Mouse (Mus musculus) kidney, embryonic 15.5 days (tissue): ENCODE measurements around the gene Mnat1. TPM values are rescaled to one million over a fixed set of nuclear protein-coding genes. Genes with fewer than 3 reads are reported as not detected.
A peak's percentile ranks its signal among the peaks of the same experiment; 100 is the strongest.
"Not testable (repeated sequence)": the region's sequence is repeated elsewhere in the genome, so short reads cannot be mapped to it uniquely, and the experiment has no call there.

Experiments used
- ATAC-seq: fragments of 200-750 bp; cut with Nextera tagmentation; replicated peaks from 2 replicates; pipeline ENCODE4 v1.8.0; 2017; ENCODE audit warnings: moderate TSS enrichment; ENCODE audit not compliant: low FRiP score
- H3K27ac ChIP-seq: fragments of 300-500 bp; sonication (generic); 2 replicates; pipeline ENCODE4 v1.5.1; 2015; ENCODE audit warnings: mild to moderate bottlenecking, inconsistent platforms
- H3K27me3 ChIP-seq: fragments of 300-500 bp; sonication (generic); 2 replicates; pipeline ENCODE4 v1.6.1; 2015; ENCODE audit warnings: inconsistent platforms
- H3K36me3 ChIP-seq: fragments of 300-500 bp; sonication (generic); 2 replicates; pipeline ENCODE4 v1.6.1; 2015; ENCODE audit warnings: inconsistent platforms
- H3K4me1 ChIP-seq: fragments of 300-500 bp; sonication (generic); 2 replicates; pipeline ENCODE4 v1.6.1; 2015; ENCODE audit warnings: inconsistent platforms
- H3K4me2 ChIP-seq: fragments of 300-500 bp; sonication (generic); 2 replicates; pipeline ENCODE4 v1.6.1; 2015; ENCODE audit warnings: moderate library complexity, mild to moderate bottlenecking, inconsistent platforms
- H3K4me3 ChIP-seq: fragments of 300-500 bp; sonication (generic); replicated peaks from 2 replicates; pipeline ENCODE4 v1.5.1; 2015; ENCODE audit warnings: mild to moderate bottlenecking, inconsistent platforms
- H3K9ac ChIP-seq: fragments of 300-500 bp; sonication (generic); 2 replicates; pipeline ENCODE4 v1.6.1; 2015; ENCODE audit warnings: mild to moderate bottlenecking, inconsistent platforms
- H3K9me3 ChIP-seq: fragments of 300-500 bp; sonication (generic); replicated peaks from 2 replicates; pipeline ENCODE4 v1.6.1; 2016; ENCODE audit warnings: inconsistent platforms
- WGBS: fragments of 180-500 bp; shearing (Covaris S2); methylation state at CpG from one replicate; pipeline ENCODE4 v1.1.7; 2015; ENCODE audit warnings: mixed read lengths; 5-methylcytosine and 5-hydroxymethylcytosine counted together
- polyA plus RNA-seq: library from polyadenylated mRNA; unstranded; fragments of >200 nt; fragmentation: Nextera tagmentation; extraction: Ambion mirVana; gene quantifications from 2 replicates; pipeline ENCODE4 v1.2.1, GENCODE M21; 2015

Gene Mnat1
- polyA plus RNA-seq, 1 experiment from 2014 or later = 33.4 TPM

DNA sequence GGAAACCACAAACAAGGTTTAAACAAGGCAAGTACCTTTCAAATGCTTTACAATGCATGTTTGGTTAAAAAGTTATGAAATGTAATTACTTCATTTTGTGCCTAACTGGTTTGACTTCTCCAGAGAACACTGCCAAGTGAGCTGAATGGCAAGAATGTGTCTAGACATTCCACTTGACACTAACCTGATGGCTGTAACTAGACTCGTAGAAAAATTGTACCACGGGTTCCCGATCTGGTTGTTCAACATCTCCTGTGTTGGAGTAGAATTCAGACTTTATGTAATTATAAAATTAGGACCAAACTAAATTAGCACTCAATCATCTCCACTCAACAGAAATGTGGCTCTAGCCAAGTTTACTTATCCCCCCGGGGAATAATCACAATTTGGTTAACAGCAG lies 24.9 kb upstream of the Mnat1 start:
- peaks cover 28% of the 10 kb centered on the region for H3K36me3 ChIP-seq
- H3K9ac ChIP-seq = no peak overlapping the region
- no peaks in the 10 kb centered on the region for H3K27me3 ChIP-seq
- no peak overlapping the region for H3K4me2 ChIP-seq
- WGBS = 83% methylated on average over 4 of the region's 4 CpGs
- no peak overlapping the region for H3K27ac ChIP-seq
- ATAC-seq = no peak
- H3K9me3 ChIP-seq = no peaks in the 10 kb centered on the region
- H3K4me3 ChIP-seq = no peak overlapping the region
- no peaks in the 10 kb centered on the region for H3K4me1 ChIP-seq

DNA sequence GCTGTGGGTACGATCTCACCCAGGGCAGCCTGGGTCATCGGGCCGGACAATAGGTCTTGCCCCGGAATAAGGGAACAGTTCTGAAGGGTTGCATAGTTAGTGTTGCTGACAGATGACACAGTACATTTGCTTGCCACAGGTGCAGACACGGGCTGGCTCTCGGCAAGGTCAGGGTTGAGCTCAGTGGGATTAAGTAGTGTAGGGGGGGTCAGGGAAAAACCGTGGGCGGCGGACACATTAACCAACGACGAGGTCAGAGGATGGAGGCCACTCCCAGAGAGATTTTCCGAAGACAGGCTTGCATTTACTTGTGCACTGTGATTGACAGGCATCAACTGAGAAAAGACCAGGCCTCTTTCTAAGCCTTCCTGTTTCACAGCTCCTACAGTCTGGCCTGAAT lies 19.8 kb upstream of the Mnat1 start:
- Histone ChIP-seq H3K9ac (no peak overlapping the region), H3K27me3 (no peaks in the 10 kb centered on the region), H3K27ac (no peak overlapping the region), H3K4me3 (no peak overlapping the region), H3K4me1 (no peaks in the 10 kb centered on the region), H3K36me3 (peaks cover 46% of the 10 kb centered on the region), H3K9me3 (no peaks in the 10 kb centered on the region), H3K4me2 (no peak overlapping the region)
- ATAC-seq = no peak
- 78% methylated on average over 12 of the region's 12 CpGs for WGBS

DNA sequence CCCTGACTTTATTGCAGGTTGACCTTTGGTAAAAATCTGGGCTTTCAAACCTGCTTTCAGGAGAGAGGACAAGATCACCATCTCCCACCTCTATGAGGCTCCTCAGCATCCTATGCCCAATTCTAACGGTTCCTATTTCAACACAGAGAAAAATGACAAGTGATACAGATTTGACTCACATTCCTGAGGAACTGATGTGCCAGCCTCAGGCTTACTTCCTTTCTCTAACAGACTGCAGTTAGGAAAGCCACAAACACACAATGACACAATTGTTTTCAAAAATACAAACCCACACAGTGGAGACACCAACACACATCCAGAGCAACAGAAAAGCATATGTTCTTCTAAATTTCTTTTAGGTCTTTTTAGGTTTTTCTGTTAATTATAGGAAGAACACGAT lies 15.7 kb upstream of the Mnat1 start:
- Histone ChIP-seq H3K4me2 (no peak overlapping the region), H3K27me3 (no peaks in the 10 kb centered on the region), H3K4me3 (no peak overlapping the region), H3K9ac (no peak overlapping the region), H3K4me1 (peaks cover 22% of the 10 kb centered on the region), H3K36me3 (peaks cover 31% of the 10 kb centered on the region), H3K9me3 (no peaks in the 10 kb centered on the region), H3K27ac (no peak overlapping the region)
- 76% methylated on average over 2 of the region's 2 CpGs for WGBS
- ATAC-seq = no peak

DNA sequence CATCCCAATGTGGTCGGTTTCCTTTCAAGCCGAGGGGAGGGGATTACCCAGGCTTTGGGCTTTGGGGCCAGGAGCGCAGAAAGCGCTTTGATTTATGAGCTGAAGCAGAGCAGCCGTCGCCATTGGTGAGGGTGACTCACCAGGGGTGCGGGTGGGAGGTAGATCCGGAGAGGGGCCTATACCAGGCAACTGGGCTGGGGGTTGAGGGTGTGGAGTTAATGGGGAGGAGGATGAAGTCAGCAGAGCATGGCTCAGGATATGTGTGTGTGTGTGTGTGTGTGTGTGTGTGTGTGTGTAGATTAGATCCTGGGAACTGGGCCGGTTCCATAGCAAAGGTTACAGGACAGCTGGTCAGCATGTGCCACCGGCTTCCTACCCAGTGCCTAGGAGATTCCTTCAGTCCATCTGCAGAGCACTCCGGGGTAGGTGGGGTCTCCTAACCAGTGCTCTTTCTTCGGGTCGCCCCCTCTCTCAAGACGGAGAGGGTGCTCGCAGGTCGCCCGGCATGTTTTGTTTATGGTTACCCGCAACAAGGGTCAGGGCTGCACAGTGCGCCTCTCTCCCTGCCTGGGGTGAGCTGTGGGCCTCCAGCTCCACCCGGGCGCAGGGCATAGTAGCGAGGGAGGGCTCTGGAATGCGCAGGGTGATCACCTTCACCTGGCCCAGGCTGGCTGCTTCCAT lies 12.9 kb upstream of the Mnat1 start:
- H3K27ac ChIP-seq = peak overlapping the region; percentile 92
- H3K4me1 ChIP-seq = peaks cover 26% of the 10 kb centered on the region
- peak overlapping the region; percentile 72 for H3K9ac ChIP-seq
- no peaks in the 10 kb centered on the region for H3K9me3 ChIP-seq
- ATAC-seq = peak; percentile 86
- under 1% methylated on average over 22 of the region's 23 CpGs for WGBS
- H3K36me3 ChIP-seq = peaks cover 11% of the 10 kb centered on the region
- no peaks in the 10 kb centered on the region for H3K27me3 ChIP-seq
- H3K4me2 ChIP-seq = peak overlapping the region; percentile 96
- H3K4me3 ChIP-seq = peak overlapping the region; percentile 73

DNA sequence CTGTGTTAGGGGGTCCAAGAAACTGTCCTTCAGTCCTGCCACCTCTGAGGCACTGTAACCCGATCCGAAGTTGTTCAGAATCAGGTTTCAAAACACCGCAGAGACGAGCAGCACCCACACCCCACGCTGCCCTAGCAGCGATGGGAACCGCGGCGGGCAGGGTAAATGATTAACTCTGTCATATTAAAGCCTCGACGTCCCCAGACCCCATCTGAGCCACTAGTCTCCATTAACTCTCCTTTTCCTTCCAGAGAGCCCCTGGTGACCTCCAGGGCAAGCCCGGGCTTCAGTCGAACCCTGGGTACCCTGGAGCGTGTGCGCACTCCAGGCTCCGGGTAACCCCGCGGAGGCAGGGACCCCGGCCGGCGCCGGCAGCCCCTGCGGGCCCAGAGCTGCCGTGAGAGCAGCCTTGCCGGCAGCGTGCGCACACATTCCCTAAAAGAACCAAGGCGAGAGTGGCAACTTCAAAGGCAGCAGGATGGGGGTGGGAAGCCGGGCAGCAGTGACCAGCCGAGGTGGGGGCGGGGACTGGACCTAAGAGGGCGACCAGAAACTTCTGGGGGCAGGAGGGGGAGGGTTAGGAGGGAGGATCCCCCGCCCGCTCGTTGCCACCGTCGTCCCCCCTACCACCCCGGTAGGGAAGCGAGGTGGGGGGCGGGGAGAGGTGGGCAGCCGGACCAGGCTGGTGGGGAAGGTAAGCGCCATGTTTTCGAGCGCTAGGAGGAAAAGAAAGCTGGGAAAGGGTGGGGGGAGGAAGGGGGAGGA lies 11.8 kb upstream of the Mnat1 start:
- no peaks in the 10 kb centered on the region for H3K27me3 ChIP-seq
- peak; percentile 5 for ATAC-seq
- H3K4me3 ChIP-seq = peak overlapping the region; percentile 73
- H3K4me1 ChIP-seq = peaks cover 26% of the 10 kb centered on the region
- H3K9ac ChIP-seq = peak overlapping the region; percentile 72
- peaks cover 11% of the 10 kb centered on the region for H3K36me3 ChIP-seq
- 1% methylated on average over 44 of the region's 44 CpGs for WGBS
- H3K9me3 ChIP-seq = no peaks in the 10 kb centered on the region
- peak overlapping the region; percentile 96 for H3K4me2 ChIP-seq
- peak overlapping the region; percentile 92 for H3K27ac ChIP-seq

DNA sequence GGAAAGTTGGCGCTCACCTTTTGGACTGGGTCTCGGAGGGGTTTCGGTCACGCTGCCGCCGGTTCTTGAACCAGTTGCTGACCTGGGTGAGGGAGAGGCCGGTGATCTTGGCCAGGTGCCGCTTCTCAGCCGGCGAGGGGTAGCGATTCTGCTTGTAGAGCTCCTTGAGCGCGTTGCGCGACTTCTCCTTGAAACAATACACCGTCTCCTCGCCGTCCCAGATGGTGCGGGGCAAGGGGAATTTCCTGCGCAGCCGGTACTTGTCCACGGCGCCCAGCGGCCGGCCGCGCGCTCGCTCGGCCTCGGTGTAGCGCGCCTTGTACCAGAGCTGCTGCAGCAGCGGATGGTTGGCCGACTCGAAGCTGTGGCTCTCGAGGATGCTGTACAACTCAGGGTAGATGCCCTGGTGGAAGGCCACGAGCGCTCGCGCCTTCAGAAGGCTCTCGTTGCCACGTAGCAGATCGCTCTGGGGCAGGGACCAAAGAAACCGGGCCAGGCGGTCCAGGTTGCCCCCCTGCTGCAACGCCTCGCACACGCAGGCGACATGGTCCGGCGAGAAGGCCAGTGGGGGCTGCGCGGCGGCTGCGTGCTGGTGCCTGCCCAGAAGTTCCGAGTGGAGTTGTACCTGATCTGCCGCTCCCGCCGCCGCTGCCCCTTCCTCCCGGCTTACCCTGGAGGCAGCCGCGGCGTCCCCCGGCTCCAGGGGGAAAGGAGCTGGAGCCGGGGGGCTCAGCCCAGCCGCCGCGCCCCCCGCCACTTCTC lies 11.0 kb upstream of the Mnat1 start:
- WGBS = under 1% methylated on average over 66 of the region's 71 CpGs
- peak; percentile 6 for ATAC-seq
- H3K27ac ChIP-seq = peak overlapping the region; percentile 92
- H3K9me3 ChIP-seq = no peaks in the 10 kb centered on the region
- peak overlapping the region; percentile 96 for H3K4me2 ChIP-seq
- peaks cover 26% of the 10 kb centered on the region for H3K4me1 ChIP-seq
- H3K9ac ChIP-seq = peak overlapping the region; percentile 72
- H3K4me3 ChIP-seq = peak overlapping the region; percentile 73
- H3K27me3 ChIP-seq = no peaks in the 10 kb centered on the region
- H3K36me3 ChIP-seq = peaks cover 11% of the 10 kb centered on the region

DNA sequence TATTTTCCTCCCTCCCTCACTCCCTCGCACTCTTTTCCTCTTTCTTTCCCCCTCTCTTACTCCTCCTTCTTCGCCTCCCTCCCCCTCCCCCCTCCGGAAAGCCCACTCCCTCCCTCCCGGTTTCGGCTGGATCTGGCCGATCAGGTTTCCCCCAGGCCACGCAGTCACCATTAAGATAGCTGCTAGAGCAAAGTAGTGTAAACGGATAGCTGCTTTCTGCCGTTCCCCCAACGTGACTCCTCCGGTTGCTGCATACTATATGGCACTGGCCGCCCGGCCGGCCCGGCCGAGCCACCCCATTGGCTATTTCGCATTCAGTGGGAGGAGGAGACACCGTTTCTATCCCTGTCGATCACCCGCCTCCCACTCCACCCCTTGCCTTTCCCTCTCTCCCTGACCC lies 10.3 kb upstream of the Mnat1 start, which contains the start of gene Six4:
Gene Six4, minus strand, starts transcription at position 261 of the 400 bp plus-strand sequence.
- Histone ChIP-seq H3K27ac (peak within 1 kb of the TSS; percentile 92), H3K4me3 (peak within 1 kb of the TSS; percentile 73), H3K36me3 (peaks cover 11% of the 10 kb centered on the region), H3K4me1 (peaks cover 26% of the 10 kb centered on the region), H3K9me3 (no peaks in the 10 kb centered on the region), H3K9ac (peak within 1 kb of the TSS; percentile 72), H3K4me2 (peak within 1 kb of the TSS; percentile 96), H3K27me3 (no peaks in the 10 kb centered on the region)
- peak; percentile 87 for ATAC-seq
- WGBS = 2% methylated on average over 19 of the region's 20 CpGs

DNA sequence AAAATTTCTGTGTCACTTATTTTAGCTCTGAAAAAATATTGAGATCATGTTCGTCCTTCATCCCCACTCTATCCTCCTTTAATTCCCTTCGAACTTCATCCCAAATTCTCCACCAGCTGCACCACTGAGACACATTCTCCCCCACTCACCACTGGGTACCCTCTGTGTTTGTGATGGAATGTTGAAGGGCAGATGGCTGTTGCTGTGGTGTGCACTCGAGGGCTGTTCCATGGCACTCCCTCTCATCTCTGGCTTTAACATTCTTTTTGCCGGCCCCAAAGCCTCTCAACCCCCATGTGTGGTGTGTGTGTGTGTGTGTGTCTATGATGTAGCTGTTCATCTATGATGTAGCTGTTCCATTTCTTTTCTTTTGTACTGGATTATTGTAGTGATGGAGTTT lies 1.7 kb downstream of the Mnat1 start:
- no peak overlapping the region for H3K4me3 ChIP-seq
- no peaks in the 10 kb centered on the region for H3K36me3 ChIP-seq
- 70% methylated on average over 4 of the region's 4 CpGs for WGBS
- H3K4me1 ChIP-seq = peaks cover 9% of the 10 kb centered on the region
- no peak for ATAC-seq
- H3K27me3 ChIP-seq = no peaks in the 10 kb centered on the region
- no peak overlapping the region for H3K4me2 ChIP-seq
- H3K27ac ChIP-seq = no peak overlapping the region
- no peak overlapping the region for H3K9ac ChIP-seq
- no peaks in the 10 kb centered on the region for H3K9me3 ChIP-seq

DNA sequence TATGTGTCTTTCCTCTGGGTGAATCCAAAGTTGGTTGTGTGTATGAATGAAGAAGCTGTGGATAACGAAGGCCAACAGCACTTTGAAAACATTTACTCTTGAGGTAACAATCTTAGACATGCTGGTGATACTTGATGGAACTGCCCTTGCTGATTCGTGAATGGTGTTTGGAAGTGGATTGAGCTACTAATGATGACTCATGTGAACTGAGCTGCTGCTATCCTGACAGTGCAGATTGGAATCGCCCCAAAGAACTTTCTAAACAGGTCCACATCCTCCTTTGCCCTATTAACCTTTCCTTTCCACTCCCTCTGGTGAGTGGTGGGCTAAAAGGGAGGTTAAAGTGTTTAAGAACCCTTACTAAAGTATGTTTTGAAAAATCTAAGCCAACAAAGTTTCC lies 17.2 kb downstream of the Mnat1 start:
- no peak overlapping the region for H3K27ac ChIP-seq
- no peak for ATAC-seq
- WGBS = 78% methylated on average over 3 of the region's 3 CpGs

DNA sequence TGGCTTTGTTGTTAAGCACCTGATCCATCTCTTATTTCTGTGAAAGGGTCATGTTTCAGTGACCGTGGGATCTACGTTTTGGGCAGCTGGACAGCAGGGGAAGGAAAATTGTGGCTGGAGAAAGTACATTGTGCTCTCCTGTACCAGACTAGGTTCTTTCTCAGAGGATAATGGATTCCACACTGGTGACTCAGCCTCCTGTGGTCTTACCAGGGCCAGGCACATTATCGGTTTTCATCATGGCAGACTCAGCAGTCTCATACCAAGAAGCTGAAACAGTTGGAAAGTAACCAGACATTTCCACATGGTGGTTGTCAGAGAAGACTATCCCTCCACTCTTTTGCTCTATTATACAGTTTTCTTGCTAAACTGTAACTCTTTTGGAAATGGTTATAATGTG lies 23.7 kb downstream of the Mnat1 start:
- H3K9me3 ChIP-seq = no peaks in the 10 kb centered on the region
- H3K9ac ChIP-seq = no peak overlapping the region
- 0 out of 2 replicates have a peak, but pooled peaks cover 3% of the 10 kb centered on the region for H3K4me1 ChIP-seq
- no peaks in the 10 kb centered on the region for H3K27me3 ChIP-seq
- 0 out of 2 replicates have a peak, but pooled peaks have one; percentile 6 for ATAC-seq
- WGBS = 39% methylated on average over 3 of the region's 3 CpGs
- no peak overlapping the region for H3K4me2 ChIP-seq
- H3K27ac ChIP-seq = no peak overlapping the region
- H3K4me3 ChIP-seq = no peak overlapping the region
- 0 out of 2 replicates have a peak, but pooled peaks cover 5% of the 10 kb centered on the region for H3K36me3 ChIP-seq

More for the DNA sequence above, 17.2 kb downstream of the Mnat1 start:
- Histone ChIP-seq H3K4me3 (no peak overlapping the region), H3K27me3 (no peaks in the 10 kb centered on the region), H3K4me2 (no peak overlapping the region), H3K4me1 (no peaks in the 10 kb centered on the region), H3K36me3 (0 out of 2 replicates have a peak, but pooled peaks cover 5% of the 10 kb centered on the region), H3K9ac (no peak overlapping the region), H3K9me3 (no peaks in the 10 kb centered on the region)

DNA sequence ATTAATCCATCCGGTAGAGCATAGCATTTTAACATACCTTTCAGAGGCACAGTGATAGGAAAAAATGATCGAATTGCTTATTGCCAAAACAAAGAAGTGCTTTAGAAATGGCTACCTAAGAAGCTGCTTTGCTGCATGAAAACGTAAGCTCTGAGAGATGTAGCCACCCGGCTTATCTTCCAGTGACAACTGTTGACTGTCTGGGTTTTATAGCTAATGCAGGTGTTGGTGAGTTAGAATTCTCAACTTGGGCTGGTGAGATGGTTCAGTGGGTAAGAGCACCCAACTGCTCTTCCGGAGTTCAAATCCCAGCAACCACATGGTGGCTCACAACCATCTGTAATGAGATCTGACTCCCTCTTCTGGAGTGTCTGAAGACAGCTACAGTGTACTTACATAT lies 27.5 kb downstream of the Mnat1 start:
- not testable (repeated sequence) for H3K27ac ChIP-seq, H3K4me1 ChIP-seq, H3K4me3 ChIP-seq, H3K9me3 ChIP-seq, H3K27me3 ChIP-seq, H3K4me2 ChIP-seq, H3K9ac ChIP-seq, H3K36me3 ChIP-seq, ATAC-seq
- 79% methylated on average over 5 of the region's 5 CpGs for WGBS

DNA sequence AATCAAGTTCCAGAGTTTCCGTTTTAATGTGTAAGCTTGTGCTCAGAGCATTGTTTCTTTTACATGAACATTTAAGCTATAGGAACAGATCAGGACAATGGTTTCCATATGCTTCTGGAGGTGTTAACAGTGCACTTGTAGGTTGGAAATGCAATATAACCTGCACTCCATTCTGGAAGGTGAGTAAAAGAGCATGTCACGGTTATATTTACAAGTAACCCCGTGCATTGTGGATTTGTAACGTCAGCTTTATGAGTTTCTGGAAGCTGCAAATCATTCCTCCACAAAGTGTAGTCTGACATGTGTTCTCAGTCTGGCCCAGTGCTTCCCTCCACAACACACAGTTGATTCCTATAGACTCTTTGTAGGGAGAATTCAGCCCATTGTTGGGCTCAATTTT lies 30.6 kb downstream of the Mnat1 start:
- no peak overlapping the region for H3K4me2 ChIP-seq
- no peaks in the 10 kb centered on the region for H3K36me3 ChIP-seq
- no peak overlapping the region for H3K4me3 ChIP-seq
- no peak overlapping the region for H3K27ac ChIP-seq
- no peak for ATAC-seq
- H3K4me1 ChIP-seq = no peaks in the 10 kb centered on the region
- H3K9me3 ChIP-seq = no peaks in the 10 kb centered on the region
- H3K9ac ChIP-seq = no peak overlapping the region
- WGBS = 56% methylated on average over 4 of the region's 4 CpGs
- H3K27me3 ChIP-seq = no peaks in the 10 kb centered on the region
